Mouse (Mus musculus) limb, embryonic 13.5 days (tissue): Measurements from ENCODE around the gene Syn3. TPM values are rescaled to one million over a fixed set of nuclear protein-coding genes. Genes with fewer than 3 reads are reported as not detected.
"Not testable (repeated sequence)": the region's sequence is repeated elsewhere in the genome, so short reads cannot be mapped to it uniquely, and the experiment has no call there.

Experiments used
- ATAC-seq: fragments of 200-750 bp; cut with Nextera tagmentation; 2 replicates; pipeline ENCODE4 v1.8.0; 2017; ENCODE audit warnings: low read depth, moderate number of reproducible peaks, moderate TSS enrichment; ENCODE audit not compliant: low FRiP score
- H3K27ac ChIP-seq: fragments of 300-500 bp; sonication (generic); 2 replicates; pipeline ENCODE4 v1.5.1; 2015; ENCODE audit warnings: inconsistent platforms, mild to moderate bottlenecking, moderate library complexity
- H3K27me3 ChIP-seq: fragments of 300-500 bp; sonication (generic); 2 replicates; pipeline ENCODE4 v1.6.1; 2015; ENCODE audit warnings: mild to moderate bottlenecking, inconsistent platforms
- H3K36me3 ChIP-seq: fragments of 300-500 bp; sonication (generic); 2 replicates; pipeline ENCODE4 v1.6.1; 2015; ENCODE audit warnings: inconsistent platforms, mild to moderate bottlenecking, moderate library complexity
- H3K4me1 ChIP-seq: fragments of 300-500 bp; sonication (generic); 2 replicates; pipeline ENCODE4 v1.6.1; 2015; ENCODE audit warnings: inconsistent platforms
- H3K4me2 ChIP-seq: fragments of 300-500 bp; sonication (generic); replicated peaks from 2 replicates; pipeline ENCODE4 v1.6.1; 2015; ENCODE audit warnings: inconsistent platforms, mild to moderate bottlenecking, moderate library complexity
- H3K4me3 ChIP-seq: fragments of 300-500 bp; sonication (generic); 2 replicates; pipeline ENCODE4 v1.5.1; 2015; ENCODE audit warnings: moderate library complexity, mild to moderate bottlenecking, inconsistent platforms
- H3K9ac ChIP-seq: fragments of 300-500 bp; sonication (generic); 2 replicates; pipeline ENCODE4 v1.6.1; 2015; ENCODE audit warnings: mild to moderate bottlenecking, inconsistent platforms
- H3K9me3 ChIP-seq: fragments of 300-500 bp; sonication (generic); 2 replicates; pipeline ENCODE4 v1.6.1; 2016; ENCODE audit warnings: inconsistent platforms
- WGBS: fragments of 180-500 bp; shearing (Covaris S2); methylation state at CpG from one replicate; pipeline ENCODE4 v1.1.7; 2015; 5-methylcytosine and 5-hydroxymethylcytosine counted together
- polyA plus RNA-seq: library from polyadenylated mRNA; unstranded; fragments of >200 nt; fragmentation: Nextera tagmentation; extraction: Ambion mirVana; gene quantifications from 2 replicates; pipeline ENCODE4 v1.2.1, GENCODE M21; 2015

The Syn3 gene
- polyA plus RNA-seq, 1 experiment from 2014 or later, result 3.1 TPM

- no peaks in the 10 kb centered on the region for H3K36me3 ChIP-seq
- no peak overlapping the region for H3K4me3 ChIP-seq
- no peaks in the 10 kb centered on the region for H3K9me3 ChIP-seq
- no peak overlapping the region for H3K4me2 ChIP-seq
- H3K27ac ChIP-seq, result no peak overlapping the region
- no peak for ATAC-seq
- H3K4me1 ChIP-seq, result peaks cover 7% of the 10 kb centered on the region
- WGBS, result 44% methylated on average over 5 of the region's 5 CpGs
- no peaks in the 10 kb centered on the region for H3K27me3 ChIP-seq
- no peak overlapping the region for H3K9ac ChIP-seq
Measured at GRCm38 (mm10) chr10:86137589-86138173, 361.0 kb downstream of the Syn3 start.

GRCm38 (mm10) chr10:86137106-86137505, 361.6 kb downstream of the Syn3 start:
- ATAC-seq, result no peak
- WGBS, result 53% methylated on average over 3 of the region's 3 CpGs
- no peak overlapping the region for H3K9ac ChIP-seq
- H3K27ac ChIP-seq, result no peak overlapping the region
- no peak overlapping the region for H3K4me3 ChIP-seq
- H3K36me3 ChIP-seq, result no peaks in the 10 kb centered on the region
- no peaks in the 10 kb centered on the region for H3K9me3 ChIP-seq
- H3K4me1 ChIP-seq, result peaks cover 7% of the 10 kb centered on the region
- no peak overlapping the region for H3K4me2 ChIP-seq
- no peaks in the 10 kb centered on the region for H3K27me3 ChIP-seq

- WGBS, result 87% methylated on average over 1 of the region's 1 CpGs
Measured at GRCm38 (mm10) chr10:86136249-86136648, 362.4 kb downstream of the Syn3 start.

GRCm38 (mm10) chr10:86134848-86135247, 363.8 kb downstream of the Syn3 start:
- no peak overlapping the region for H3K4me2 ChIP-seq
- H3K36me3 ChIP-seq, result no peaks in the 10 kb centered on the region
- H3K9ac ChIP-seq, result no peak overlapping the region
- no peak overlapping the region for H3K27ac ChIP-seq
- H3K4me1 ChIP-seq, result peaks cover 7% of the 10 kb centered on the region
- H3K9me3 ChIP-seq, result no peaks in the 10 kb centered on the region
- H3K27me3 ChIP-seq, result no peaks in the 10 kb centered on the region
- ATAC-seq, result no peak
- WGBS, result 83% methylated on average over 6 of the region's 6 CpGs
- no peak overlapping the region for H3K4me3 ChIP-seq

More at GRCm38 (mm10) chr10:86136249-86136648, 362.4 kb downstream of the Syn3 start:
- H3K4me1 ChIP-seq, result peaks cover 7% of the 10 kb centered on the region
- H3K27ac ChIP-seq, result no peak overlapping the region
- no peaks in the 10 kb centered on the region for H3K9me3 ChIP-seq
- H3K4me3 ChIP-seq, result no peak overlapping the region
- H3K4me2 ChIP-seq, result no peak overlapping the region
- ATAC-seq, result no peak
- H3K36me3 ChIP-seq, result no peaks in the 10 kb centered on the region
- no peaks in the 10 kb centered on the region for H3K27me3 ChIP-seq
- H3K9ac ChIP-seq, result no peak overlapping the region

- ATAC-seq, result no peak
- no peaks in the 10 kb centered on the region for H3K36me3 ChIP-seq
Measured at GRCm38 (mm10) chr10:86134336-86134735, 364.4 kb downstream of the Syn3 start.

GRCm38 (mm10) chr10:86132420-86132956, 366.2 kb downstream of the Syn3 start:
- no peaks in the 10 kb centered on the region for H3K9me3 ChIP-seq
- peaks cover 3% of the 10 kb centered on the region for H3K4me1 ChIP-seq
- no peak overlapping the region for H3K9ac ChIP-seq
- no peak overlapping the region for H3K27ac ChIP-seq
- H3K27me3 ChIP-seq, result no peaks in the 10 kb centered on the region
- H3K4me2 ChIP-seq, result no peak overlapping the region
- 84% methylated on average over 10 of the region's 10 CpGs for WGBS
- H3K36me3 ChIP-seq, result no peaks in the 10 kb centered on the region
- ATAC-seq, result no peak
- H3K4me3 ChIP-seq, result no peak overlapping the region

More at GRCm38 (mm10) chr10:86134336-86134735, 364.4 kb downstream of the Syn3 start:
- Histone ChIP-seq H3K9me3 (no peaks in the 10 kb centered on the region), H3K4me1 (peaks cover 7% of the 10 kb centered on the region), H3K4me3 (no peak overlapping the region), H3K27ac (no peak overlapping the region), H3K27me3 (no peaks in the 10 kb centered on the region), H3K9ac (no peak overlapping the region), H3K4me2 (no peak overlapping the region)
- WGBS, result 79% methylated on average over 5 of the region's 5 CpGs

- Histone ChIP-seq H3K27ac (no peak overlapping the region), H3K9me3 (no peaks in the 10 kb centered on the region), H3K4me2 (no peak overlapping the region), H3K27me3 (no peaks in the 10 kb centered on the region), H3K4me1 (no peaks in the 10 kb centered on the region), H3K36me3 (no peaks in the 10 kb centered on the region), H3K4me3 (no peak overlapping the region), H3K9ac (no peak overlapping the region)
- WGBS, result 89% methylated on average over 6 of the region's 6 CpGs
- ATAC-seq, result no peak
Measured at GRCm38 (mm10) chr10:86129046-86129445, 369.6 kb downstream of the Syn3 start.

GRCm38 (mm10) chr10:86126478-86126877, 372.2 kb downstream of the Syn3 start:
- no peaks in the 10 kb centered on the region for H3K27me3 ChIP-seq
- ATAC-seq, result no peak
- no peaks in the 10 kb centered on the region for H3K4me1 ChIP-seq
- H3K4me3 ChIP-seq, result no peak overlapping the region
- H3K27ac ChIP-seq, result no peak overlapping the region
- no peaks in the 10 kb centered on the region for H3K9me3 ChIP-seq
- H3K36me3 ChIP-seq, result no peaks in the 10 kb centered on the region
- H3K4me2 ChIP-seq, result no peak overlapping the region
- H3K9ac ChIP-seq, result no peak overlapping the region
- 84% methylated on average over 11 of the region's 11 CpGs for WGBS

GRCm38 (mm10) chr10:86125421-86125820, 373.3 kb downstream of the Syn3 start:
- 80% methylated on average over 2 of the region's 2 CpGs for WGBS

GRCm38 (mm10) chr10:86124115-86124514, 374.6 kb downstream of the Syn3 start:
- WGBS, result 64% methylated on average over 4 of the region's 4 CpGs
- Histone ChIP-seq H3K4me3 (no peak overlapping the region), H3K36me3 (no peaks in the 10 kb centered on the region), H3K4me1 (no peaks in the 10 kb centered on the region), H3K4me2 (no peak overlapping the region), H3K27ac (no peak overlapping the region), H3K27me3 (no peaks in the 10 kb centered on the region), H3K9me3 (no peaks in the 10 kb centered on the region), H3K9ac (no peak overlapping the region)
- no peak for ATAC-seq

More at GRCm38 (mm10) chr10:86125421-86125820, 373.3 kb downstream of the Syn3 start:
- Histone ChIP-seq H3K27me3 (no peaks in the 10 kb centered on the region), H3K36me3 (no peaks in the 10 kb centered on the region), H3K4me2 (no peak overlapping the region), H3K27ac (no peak overlapping the region), H3K9ac (no peak overlapping the region), H3K9me3 (no peaks in the 10 kb centered on the region), H3K4me3 (no peak overlapping the region), H3K4me1 (no peaks in the 10 kb centered on the region)
- ATAC-seq, result no peak

GRCm38 (mm10) chr10:86123224-86123623, 375.5 kb downstream of the Syn3 start:
- WGBS, result 74% methylated on average over 2 of the region's 2 CpGs
- Histone ChIP-seq H3K4me2 (no peak overlapping the region), H3K9ac (no peak overlapping the region), H3K27ac (no peak overlapping the region), H3K27me3 (no peaks in the 10 kb centered on the region), H3K9me3 (no peaks in the 10 kb centered on the region), H3K4me3 (no peak overlapping the region), H3K4me1 (no peaks in the 10 kb centered on the region), H3K36me3 (no peaks in the 10 kb centered on the region)
- no peak for ATAC-seq

- not testable (repeated sequence) for H3K27ac ChIP-seq, H3K4me2 ChIP-seq, H3K36me3 ChIP-seq, H3K9ac ChIP-seq, H3K4me1 ChIP-seq, ATAC-seq, H3K27me3 ChIP-seq, H3K4me3 ChIP-seq, H3K9me3 ChIP-seq
- 95% methylated on average over 10 of the region's 10 CpGs for WGBS
Measured at GRCm38 (mm10) chr10:86122456-86122855, 376.2 kb downstream of the Syn3 start.

GRCm38 (mm10) chr10:86116268-86116667, 382.4 kb downstream of the Syn3 start:
- Histone ChIP-seq H3K4me3 (no peak overlapping the region), H3K36me3 (no peaks in the 10 kb centered on the region), H3K9me3 (no peaks in the 10 kb centered on the region), H3K4me2 (no peak overlapping the region), H3K27ac (no peak overlapping the region), H3K9ac (no peak overlapping the region), H3K27me3 (no peaks in the 10 kb centered on the region), H3K4me1 (no peaks in the 10 kb centered on the region)
- 84% methylated on average over 2 of the region's 2 CpGs for WGBS
- ATAC-seq, result no peak
